Comparison of ENCODE assay signal across 13 mouse cellular contexts in the genomic region with DNA sequence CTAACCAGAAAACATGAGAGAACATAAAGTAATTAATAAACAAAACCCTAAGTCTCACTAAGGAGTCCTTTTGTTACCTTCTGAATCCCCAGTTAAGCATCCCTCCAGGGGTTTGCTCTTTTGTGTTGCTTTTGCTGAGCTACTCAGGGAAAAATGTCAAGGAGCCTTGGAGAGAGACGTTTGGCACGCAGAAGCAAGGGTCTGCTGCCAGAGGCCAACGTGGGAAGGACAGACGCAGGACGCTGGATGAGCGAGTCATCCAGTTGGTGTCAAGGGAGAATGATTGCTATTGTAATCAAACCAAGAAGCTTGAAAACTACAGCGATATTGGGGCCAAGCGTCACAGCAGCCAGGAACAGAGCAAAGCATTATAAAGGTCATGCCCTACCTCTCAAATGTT.
DNase-seq lines count a peak whose midpoint lies in the region; ATAC-seq lines count a peak whose summit lies in the region.
"Had no signal": no experiment of that assay in that cellular context is flagged by ENCODE, and none has a peak within 500 bp of the region (broad histone marks: within the 10 kb centered on the region; RNA-seq: fewer than 3 reads in every experiment).

No protein-coding gene starts in this region.

- H3K4me1 ChIP-seq in lung, embryonic 15.5 days: peaks cover 16% of the 10 kb centered on the region
- H3K4me1 ChIP-seq: liver, embryonic 12.5 days had no signal

- no peaks in the 10 kb centered on the region for H3K27me3 ChIP-seq in lung, embryonic 15.5 days
- H3K27me3 ChIP-seq: embryonic facial prominence, embryonic 13.5 days; intestine, embryonic 15.5 days; liver, embryonic 12.5 days had no signal

- no peak overlapping the region for H3K4me3 ChIP-seq in lung, embryonic 15.5 days
- H3K4me3 ChIP-seq: embryonic facial prominence, embryonic 13.5 days; intestine, embryonic 15.5 days; liver, embryonic 12.5 days had no signal

- WGBS in lung, embryonic 15.5 days: 12% methylated on average over 8 of the region's 8 CpGs

- ATAC-seq in lung, embryonic 15.5 days (ENCODE audit: borderline replicate concordance, extremely low read depth, low FRiP score, low TSS enrichment): no peak
- ATAC-seq: intestine, embryonic 15.5 days; liver, embryonic 12.5 days had no signal

- H3K9me3 ChIP-seq in lung, embryonic 15.5 days: no peaks in the 10 kb centered on the region
- H3K9me3 ChIP-seq: embryonic facial prominence, embryonic 13.5 days; intestine, embryonic 15.5 days; liver, embryonic 12.5 days had no signal

- H3K9ac ChIP-seq in lung, embryonic 15.5 days: no peak overlapping the region
- H3K9ac ChIP-seq: embryonic facial prominence, embryonic 13.5 days; intestine, embryonic 15.5 days; liver, embryonic 12.5 days had no signal

- peak; percentile 68 for DNase-seq in gastrocnemius, adult 18-20 months (ENCODE audit: low spot score)
- no peak for DNase-seq in gastrocnemius, postnatal 4 days (ENCODE audit: low spot score in 2 of 2)
- DNase-seq in adipocyte (ENCODE audit: low spot score): peak; percentile 14
- peak; percentile 24 to 27 for DNase-seq in gastrocnemius, adult 8-10 months (ENCODE audit: low spot score in 2 of 2)
- no peak for DNase-seq in urinary bladder, postnatal 14 days (ENCODE audit: low spot score)
- no peak for DNase-seq in kidney, adult 9 months
- DNase-seq in layer of hippocampus, adult 8-10 months (ENCODE audit: low spot score in 2 of 2): no peak
- DNase-seq: layer of hippocampus, adult 9-11 months; right cerebral cortex, postnatal 14 days had no signal

- no peaks in the 10 kb centered on the region for H3K36me3 ChIP-seq in lung, embryonic 15.5 days
- H3K36me3 ChIP-seq: embryonic facial prominence, embryonic 13.5 days; intestine, embryonic 15.5 days; liver, embryonic 12.5 days had no signal

- no peak overlapping the region for H3K27ac ChIP-seq in lung, embryonic 15.5 days
- H3K27ac ChIP-seq: embryonic facial prominence, embryonic 13.5 days; intestine, embryonic 15.5 days; liver, embryonic 12.5 days had no signal

- peak overlapping the region; percentile 12; the same call in 1 of the 2 replicates for H3K4me2 ChIP-seq in lung, embryonic 15.5 days
- H3K4me2 ChIP-seq: embryonic facial prominence, embryonic 13.5 days; intestine, embryonic 15.5 days; liver, embryonic 12.5 days had no signal

Comparison
In these comparisons a context has a peak if more than half of its experiments do, and no peak if none do; other contexts are left out.
1. DNase-seq: peak in gastrocnemius, adult 18-20 months (single experiment), adipocyte (single experiment) and gastrocnemius, adult 8-10 months (2 of 2); none in gastrocnemius, postnatal 4 days (0 of 2), urinary bladder, postnatal 14 days (single experiment), kidney, adult 9 months (single experiment) and layer of hippocampus, adult 8-10 months (0 of 2).